Mouse (Mus musculus) left cerebral cortex, postnatal 14 days (tissue): ENCODE measurements around the gene Arid1b. TPM values are rescaled to one million over a fixed set of nuclear protein-coding genes. Genes with fewer than 3 reads are reported as not detected.

Source experiments
- DNase-seq, 2 experiments: peaks; one replicate each; pipeline ENCODE4 v3.0.0; 2021 to 2022; ENCODE audit warnings: low spot score in 2 of 2, mixed read lengths in 1 of 2
- intact Hi-C: fragments of 180-260 bp; cut with DNase I; formaldehyde crosslinking; loops from one replicate; pipeline ENCODE4 v1.15.1; 2025
- total RNA-seq, 2 experiments: library from RNA; stranded (reverse); gene quantifications; 2 replicates each; pipeline ENCODE4 v1.2.3; 2021

Gene Arid1b
- total RNA-seq, 2 experiments from 2014 or later: 77.7 to 79.6 TPM

DNA sequence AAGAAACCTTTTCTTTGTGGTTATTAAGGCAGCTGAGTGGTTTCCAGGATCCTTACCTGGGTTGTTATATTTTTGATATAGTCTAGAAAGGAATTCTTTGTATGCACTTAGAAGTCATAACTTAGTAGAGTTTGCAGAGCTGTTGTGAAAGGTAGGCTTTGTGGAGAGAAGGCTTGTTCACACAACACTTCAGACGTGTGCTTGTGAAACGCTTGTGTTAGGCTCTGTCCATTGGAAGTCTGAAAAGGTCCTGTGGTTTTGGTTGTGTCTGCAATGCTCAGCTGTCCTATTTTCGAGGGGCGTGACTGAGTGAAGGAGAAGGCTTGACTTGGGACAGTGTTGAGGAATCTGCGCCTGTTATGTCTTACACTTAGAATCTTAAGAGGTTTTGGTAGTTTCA lies 51.5 kb downstream of the Arid1b start:
- intact Hi-C loops: no loop called here
- no peak for DNase-seq

DNA sequence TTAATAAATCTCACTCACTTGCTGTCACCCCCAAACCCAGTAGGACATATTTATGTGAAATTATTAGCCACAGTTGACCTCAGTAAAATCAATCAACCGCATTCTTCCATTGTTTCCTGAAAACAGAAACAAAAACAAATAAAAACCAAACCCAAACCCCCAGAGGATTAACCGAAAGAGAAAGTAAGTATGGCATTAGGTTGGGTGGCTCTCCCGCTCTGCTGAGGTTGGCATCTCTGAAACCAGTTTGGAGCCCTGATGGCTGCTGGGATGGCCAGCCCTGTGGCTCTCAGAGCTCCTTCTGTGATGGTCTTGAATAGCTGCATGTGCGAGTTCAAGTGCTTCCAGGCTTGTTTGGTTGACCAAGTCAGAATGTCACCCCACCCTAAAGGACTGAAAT lies 53.2 kb downstream of the Arid1b start:
- no peak for DNase-seq
- intact Hi-C loops: no loop called here

DNA sequence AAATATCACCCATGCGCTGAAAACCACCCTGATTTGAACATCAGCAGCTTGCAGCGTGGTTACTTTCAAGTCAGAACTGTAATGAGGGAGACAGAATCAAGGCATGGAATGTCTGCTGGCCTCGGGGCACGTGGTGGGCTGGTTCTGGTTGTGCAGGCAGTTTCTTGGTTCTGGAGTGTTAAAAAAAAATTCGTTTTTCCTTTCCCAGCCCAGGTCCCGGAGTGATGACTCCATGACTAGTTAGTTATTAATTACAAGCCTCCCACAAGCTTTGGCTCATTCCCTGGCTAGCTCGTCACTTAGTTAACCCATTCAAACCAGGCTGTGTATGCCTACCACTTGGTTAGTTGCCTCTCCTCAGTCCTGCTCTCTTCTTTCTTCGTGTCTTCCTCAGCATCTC lies 56.1 kb downstream of the Arid1b start:
- no peak for DNase-seq
- intact Hi-C loops: no loop called here

DNA sequence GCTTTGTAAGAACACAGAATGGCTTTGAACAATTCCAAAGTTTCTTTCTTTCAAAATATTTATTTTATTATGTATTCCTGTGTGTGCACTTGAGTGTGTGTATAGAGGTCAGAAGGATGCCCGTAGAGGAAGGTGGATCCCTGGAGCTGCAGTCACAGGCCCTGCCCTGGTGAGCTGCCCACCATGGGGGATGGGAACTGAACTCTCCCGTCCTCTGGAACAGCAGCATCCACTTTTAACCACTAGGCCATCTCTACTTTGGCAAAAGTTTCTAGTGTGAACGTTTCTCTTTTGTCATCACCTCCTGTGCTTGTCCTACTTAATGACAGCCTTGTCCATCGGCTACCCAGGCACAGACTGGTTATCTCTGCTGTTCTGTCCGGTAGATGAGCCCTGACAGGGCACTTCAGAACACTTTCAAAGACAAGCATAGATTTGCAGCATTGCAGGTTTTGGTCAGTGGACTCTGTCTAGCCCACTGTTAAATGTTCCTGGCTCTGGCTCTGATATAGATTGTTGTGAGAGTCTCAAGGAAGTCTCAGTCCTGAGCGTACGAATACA lies 56.9 kb downstream of the Arid1b start:
- no peak for DNase-seq
- intact Hi-C loops: no loop called here

DNA sequence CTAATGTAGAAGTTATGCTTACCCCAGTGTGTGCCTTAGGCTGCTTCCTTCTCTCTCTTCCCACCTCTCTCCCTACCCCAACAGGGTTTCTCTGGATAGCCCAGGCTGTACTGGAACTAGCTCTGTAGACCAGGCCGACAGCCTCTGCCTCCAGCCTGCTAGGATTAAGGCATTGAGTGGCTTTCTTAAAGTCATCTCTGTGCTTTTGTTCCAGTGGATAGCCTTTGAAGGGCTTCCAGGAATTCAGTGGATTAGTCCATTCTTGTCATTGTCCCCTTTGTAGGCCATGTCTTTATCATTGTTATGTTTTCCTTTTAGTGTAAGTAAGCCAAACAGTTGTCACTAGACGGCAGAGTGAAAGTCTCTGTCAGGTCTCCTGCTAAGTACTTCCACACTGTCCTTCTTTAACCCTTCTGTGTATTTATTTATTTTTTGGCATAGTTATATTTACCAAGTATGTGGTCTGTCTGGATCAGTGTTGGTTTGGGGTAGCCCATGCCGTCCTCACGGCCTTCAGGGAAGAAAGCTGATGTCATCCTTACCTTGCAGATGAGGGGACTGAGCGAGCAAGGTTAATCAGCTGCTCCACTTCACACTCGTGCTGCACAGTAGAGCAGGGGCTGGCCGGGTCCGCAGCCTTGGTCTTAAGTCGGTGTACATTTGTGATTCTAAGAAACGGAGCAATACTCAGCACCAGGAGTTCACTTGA lies 58.1 kb downstream of the Arid1b start:
- intact Hi-C loops: no loop called here
- DNase-seq: no peak

DNA sequence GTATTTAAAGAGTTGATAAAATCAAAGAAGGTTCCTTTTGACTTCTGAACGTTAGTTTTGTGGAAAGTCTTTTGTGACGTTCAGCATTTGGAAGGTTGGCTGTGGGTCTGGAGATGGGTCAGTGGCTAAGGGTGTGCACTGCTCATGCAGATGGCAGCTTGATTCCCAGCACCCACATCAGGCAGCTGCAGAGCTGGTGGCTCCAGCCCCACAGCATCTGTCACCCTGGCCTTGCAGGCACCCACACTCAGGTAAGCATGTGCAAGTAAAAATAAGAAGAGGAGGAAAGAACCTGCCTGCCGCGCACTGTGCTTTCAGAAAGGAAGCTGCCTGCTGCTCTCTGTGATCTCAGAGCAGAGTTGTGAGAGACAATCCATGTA lies 58.7 kb downstream of the Arid1b start:
- DNase-seq: no peak
- intact Hi-C loops: no loop called here

DNA sequence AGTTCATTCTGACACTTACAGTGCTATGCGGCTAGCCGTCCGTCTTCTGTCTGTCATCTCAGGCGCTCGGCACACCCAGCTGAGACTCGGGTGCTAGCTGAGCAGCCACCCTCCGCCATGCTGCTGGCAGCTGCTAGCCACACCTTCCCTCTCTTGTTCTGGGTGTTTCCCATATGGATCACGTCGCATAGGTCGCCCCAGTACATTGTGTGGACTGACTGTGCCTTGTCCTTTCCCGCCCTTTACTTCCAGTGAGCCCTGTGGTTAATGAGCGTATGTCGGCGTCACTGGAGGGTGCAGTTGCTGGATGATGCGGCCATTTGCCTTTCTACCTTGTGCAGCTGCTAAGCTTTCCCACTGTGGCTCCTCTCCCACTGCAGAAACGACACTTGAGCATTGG lies 59.1 kb downstream of the Arid1b start:
- intact Hi-C loops: no loop called here

DNA sequence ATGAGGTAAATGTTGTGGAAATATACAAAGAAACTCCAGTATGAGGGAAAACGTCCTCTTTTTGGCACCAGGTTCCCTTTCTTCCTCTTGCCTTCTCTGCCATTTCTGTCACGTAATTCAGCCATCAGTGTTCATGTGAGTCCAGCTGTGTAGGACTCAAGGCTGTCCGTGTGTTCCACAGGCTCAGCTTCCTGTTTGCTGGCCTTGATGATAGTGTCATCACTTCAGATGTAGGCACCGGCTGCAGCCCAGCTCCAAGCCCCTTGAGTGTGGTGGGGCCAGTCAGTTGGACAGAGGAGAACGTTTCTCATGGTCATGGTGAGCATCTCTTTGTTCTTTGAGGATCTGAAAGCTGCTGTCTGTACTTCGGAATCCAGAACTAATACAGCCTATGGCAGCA lies 61.3 kb downstream of the Arid1b start:
- no peak for DNase-seq
- intact Hi-C loops: no loop called here

More for the DNA sequence above, 59.1 kb downstream of the Arid1b start:
- DNase-seq: no peak

DNA sequence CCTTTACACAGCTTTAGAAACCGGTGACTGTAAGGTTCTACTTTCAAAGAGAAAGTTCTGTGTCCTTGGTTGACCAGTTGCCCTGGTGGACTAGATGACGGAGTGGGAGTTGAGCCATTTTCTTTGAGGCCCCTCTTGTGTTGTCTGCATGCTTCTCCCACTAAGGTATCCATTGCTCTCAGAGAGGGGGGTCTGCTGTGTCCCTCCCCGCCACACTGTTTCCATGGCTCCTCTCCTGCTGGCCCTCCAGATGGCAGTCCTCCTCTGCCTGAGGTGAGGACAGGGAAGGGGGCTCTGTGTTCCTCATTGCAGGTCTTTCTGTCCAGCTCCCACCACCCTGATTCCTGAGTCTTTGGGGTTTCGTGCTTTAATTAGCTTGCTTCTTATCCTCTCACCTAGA lies 62.5 kb downstream of the Arid1b start:
- DNase-seq: no peak
- intact Hi-C loops: no loop called here

DNA sequence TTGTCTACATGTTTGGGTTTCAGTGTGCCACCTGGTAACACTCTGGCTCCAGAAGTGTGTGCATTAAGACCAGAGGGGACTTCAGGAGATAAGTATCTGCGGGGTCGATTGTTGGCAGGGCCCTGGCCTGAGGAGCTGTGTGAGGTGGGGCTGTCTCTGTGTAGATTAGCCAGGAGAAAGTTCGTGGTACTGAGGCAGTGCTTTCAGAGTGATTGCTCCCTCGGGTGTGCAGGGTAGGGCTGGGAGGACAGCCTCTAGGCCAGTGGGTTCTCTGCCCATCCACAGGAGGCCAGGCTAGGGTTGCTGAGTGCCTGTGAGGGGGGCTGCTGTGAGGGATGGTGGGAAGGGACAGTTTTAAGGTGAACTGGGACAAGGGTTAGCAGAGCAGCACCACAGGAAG lies 63.2 kb downstream of the Arid1b start:
- intact Hi-C loops: no loop called here
- no peak for DNase-seq

DNA sequence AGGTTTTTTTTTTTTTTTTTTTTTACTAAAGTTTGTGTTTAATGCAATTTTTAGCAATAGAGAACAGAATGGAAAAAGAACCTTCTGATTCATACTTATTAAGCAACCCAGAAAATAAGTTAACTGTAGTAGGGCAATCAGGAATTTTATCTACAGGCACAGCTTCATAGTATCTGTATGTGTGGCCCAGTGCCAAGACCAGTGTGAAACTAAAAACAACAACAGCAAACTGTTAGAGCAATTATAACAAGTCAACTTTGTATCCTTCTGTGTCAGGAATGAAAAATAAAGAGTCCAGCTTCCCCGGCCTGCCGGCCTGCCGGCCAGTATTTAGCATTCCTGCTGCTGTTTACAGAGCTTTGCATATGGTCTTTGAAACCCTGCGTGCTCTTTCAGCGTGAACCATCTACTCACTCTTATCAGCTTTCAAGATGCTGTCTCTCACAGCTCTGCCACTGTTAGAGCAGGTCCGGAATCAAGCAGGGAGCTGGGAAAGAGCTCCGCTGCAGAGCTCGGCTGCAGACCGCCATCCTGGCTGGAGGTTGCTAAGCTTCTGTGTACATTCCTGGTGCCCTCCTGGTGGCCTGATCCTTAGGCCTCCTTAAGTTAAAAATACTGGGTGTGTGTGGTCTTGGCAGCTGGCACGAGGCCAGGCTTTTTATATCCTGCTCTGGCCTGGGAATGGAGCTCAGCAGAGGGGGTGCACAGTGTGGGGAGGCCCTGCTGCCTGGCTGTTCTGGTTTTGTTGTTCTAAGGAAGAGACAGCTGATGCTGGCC lies 64.0 kb downstream of the Arid1b start:
- DNase-seq: peak in 1 of 2 experiments; percentile 30
- intact Hi-C loops: no loop called here

DNA sequence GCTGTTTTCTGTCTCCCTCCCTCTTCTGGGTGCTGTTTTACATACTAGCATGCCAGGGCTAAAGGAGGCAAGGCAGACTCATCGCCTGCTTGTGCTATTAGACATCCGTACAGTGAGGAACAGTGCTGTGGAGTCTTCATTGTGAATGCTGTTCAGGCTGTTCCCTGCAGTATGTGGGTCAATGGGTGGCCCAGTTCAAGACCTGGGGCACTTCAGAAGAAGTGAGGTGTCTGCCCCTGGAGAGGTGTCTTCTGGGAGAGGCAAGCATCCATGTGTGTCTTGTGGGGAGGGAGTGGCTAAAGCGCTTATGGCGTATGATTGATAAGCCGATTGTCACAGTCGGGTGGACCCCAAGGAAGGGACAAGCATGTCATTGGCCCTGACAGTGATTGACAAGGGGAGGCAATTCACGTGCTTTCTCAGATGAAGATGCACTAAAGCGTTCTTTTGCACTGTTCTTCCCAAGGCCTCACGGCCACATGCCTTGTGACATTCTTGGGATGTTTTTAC lies 65.0 kb downstream of the Arid1b start:
- intact Hi-C loops: no loop called here

DNA sequence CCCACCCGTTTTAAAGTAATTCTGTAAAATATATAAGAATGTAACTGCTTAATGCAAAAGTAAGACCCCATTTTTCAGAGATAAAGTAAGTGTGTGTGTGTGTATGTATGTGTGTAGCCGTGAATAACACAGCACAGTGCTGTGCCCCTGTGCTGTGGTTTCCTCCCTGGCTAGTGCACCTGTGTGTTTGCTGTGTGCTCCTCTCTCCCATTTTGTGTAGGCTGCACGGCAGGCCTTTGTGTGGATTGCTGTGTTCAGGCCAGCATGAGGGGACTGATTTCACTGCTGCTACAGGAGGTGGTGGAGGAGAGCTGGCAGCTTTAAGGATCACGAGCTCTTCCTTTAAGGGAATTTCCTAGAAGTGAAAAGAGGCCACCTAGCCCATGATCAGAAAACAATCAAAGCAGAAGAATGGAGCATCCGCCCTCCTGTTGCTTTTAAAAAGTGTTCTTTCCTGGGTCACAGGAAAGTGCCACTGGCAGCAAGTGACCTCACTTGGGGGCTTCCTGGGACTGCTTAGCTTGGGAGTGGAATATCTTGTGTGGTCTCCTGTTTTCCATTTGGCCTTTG lies 66.5 kb downstream of the Arid1b start:
- intact Hi-C loops: no loop called here
- no peak for DNase-seq

More for the DNA sequence above, 65.0 kb downstream of the Arid1b start:
- DNase-seq: no peak

DNA sequence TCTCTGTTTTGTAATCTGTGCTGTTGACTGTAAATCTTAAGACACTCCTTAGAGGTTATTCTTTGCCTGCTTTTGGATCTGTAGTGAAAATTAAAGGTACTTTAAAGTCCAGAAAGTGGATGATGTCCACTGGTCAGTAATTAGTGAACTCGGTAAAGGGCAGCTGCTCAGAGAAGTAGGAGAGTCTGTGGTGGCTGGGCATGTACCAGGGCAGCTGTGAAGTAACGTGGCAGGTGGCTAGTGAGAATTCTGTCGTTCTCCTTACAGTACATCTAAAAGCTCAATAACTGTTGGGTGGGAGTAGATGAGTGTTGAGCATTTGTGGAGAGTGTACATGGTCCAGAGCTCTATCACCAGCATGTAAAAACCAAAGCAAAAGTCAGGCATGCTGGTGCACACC lies 67.1 kb downstream of the Arid1b start:
- intact Hi-C loops: no loop called here
- no peak for DNase-seq

DNA sequence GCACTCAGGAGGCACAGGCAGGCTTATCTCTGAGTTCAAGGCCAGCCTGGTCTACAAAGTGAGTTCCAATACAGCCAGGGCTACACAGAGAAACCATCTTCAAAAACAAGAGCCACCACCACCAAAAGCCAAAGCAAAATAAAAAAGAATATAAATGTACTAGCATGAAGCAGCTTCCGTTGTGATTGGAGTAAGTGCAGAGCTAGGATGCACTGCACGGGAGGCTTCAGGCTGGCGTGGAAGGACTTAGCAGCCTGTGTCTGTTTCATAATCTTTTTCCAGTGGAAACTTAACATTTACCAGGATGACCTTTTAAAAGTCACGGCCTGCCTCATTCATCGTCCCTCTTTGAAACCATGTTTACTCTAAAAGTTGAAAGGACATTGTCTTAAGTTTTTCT lies 67.5 kb downstream of the Arid1b start:
- intact Hi-C loops: no loop called here
- no peak for DNase-seq

DNA sequence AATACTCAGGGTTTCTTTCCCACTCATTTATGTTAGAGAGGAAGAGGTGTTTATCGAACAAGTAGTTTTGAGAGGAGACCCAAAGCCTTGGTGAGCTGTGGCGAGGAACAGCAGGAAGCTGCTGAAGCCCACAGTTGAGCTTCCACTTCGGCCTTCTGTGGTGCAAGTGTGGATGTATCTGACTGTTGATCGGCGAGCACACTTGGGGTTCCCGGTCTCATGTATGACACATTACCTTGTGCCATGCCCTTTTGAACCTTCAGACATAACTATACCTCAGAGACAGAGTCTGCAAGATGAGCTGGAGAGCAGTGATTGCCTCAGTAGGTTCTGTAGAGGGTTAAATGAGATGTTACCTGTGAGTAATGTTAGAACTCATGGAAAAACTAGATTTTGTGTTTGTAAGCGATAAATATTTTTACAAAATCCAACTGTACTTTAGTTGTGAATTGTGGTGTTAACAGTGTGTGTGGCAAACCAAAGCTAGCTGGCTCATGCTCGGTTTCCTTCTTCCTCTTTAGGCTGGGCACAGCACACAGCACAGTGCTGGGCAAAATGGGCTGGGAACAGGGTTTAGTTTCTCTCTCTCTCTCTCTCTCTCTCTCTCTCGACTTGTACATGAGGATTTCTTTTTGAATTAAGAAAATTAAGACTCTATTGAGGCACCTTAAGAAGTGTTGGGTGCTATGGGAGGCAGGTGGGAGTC lies 69.5 kb downstream of the Arid1b start:
- intact Hi-C loops: no loop called here

DNA sequence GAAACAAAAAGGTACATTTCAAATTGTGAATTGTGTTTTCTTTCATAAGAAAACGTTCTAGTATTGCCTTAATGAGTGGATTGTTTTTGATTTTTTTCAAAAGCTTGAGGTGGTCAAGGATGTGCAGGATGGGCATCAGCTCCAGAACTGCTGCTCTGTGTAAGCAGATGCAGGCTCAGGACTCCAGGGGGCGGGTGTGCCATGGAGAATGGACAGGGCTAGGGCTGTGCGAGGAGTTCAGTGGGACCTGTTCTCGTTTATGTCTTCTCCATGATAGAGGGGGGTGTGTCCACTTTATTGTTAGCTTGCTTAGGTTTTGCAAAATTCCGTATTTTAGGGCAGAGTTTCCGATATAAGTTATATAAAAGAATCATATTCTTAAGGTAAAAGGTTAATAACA lies 70.6 kb downstream of the Arid1b start:
- intact Hi-C loops: no loop called here
- no peak for DNase-seq

More for the DNA sequence above, 69.5 kb downstream of the Arid1b start:
- DNase-seq: no peak

DNA sequence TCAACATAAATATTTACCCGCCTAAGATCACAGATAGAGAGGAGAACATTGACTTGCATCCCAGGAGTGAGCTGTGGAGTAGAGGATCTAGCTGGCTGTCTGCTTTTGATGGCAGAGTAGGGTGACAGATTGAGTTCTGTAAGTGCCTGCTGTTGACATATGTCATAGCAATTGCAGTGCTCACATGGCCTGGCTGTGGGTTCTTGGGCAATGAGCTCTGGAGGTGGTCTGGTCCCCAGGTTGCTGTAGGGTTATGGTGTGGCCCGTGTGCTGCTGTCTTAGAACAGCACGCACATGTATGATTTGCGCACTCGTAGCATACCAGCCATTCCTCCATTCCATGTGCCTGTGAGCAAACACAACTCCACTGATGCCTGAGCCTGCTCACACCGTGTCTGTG lies 71.1 kb downstream of the Arid1b start:
- intact Hi-C loops: no loop called here
- no peak for DNase-seq

DNA sequence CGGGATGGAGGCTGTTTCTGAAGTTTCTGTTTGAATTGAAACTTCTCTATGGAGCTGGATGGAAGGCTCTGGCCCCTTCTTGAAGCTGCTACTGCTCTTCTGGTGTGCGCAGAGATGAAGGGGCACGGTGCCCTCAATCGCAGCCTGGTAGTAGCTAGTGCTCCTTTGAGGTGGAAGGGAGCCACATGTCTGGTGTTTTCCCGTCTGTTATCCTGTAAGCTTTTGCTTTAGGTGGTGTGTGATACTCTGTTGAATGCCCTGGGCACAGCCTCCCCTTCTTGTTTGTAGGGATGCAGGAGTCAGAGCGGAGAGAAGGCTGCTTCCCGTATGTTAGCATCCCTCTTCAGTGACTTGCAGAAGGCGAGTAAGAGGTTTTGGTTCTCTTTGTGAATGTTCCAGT lies 72.7 kb downstream of the Arid1b start:
- no peak for DNase-seq
- intact Hi-C loops: no loop called here

DNA sequence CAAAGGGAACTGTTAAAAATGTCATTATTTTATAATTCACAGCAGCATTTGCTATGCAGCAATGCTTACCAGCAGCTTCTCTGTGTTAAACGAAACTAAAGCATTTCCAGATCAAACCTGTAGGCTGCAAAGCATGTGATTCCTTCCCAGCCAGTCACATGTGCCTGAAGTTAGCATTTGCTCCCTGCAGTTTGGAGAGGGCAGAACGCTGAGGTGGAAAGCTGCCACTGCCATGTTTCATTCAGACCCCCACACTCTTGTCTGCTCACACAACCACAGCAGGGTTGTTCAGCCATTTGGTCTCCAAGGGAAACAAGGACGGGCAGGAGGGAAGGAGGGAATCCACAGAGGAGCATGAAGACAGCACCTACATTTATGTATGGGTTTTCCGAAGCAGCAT lies 73.1 kb downstream of the Arid1b start:
- DNase-seq: no peak

More for the DNA sequence above, 73.1 kb downstream of the Arid1b start:
- intact Hi-C loops: no loop called here
